Mouse (Mus musculus): ENCODE data around the gene Nadsyn1. TPM values are rescaled to one million over a fixed set of nuclear protein-coding genes. Genes with fewer than 3 reads are reported as not detected.

Gene Nadsyn1
- 1 to 10 TPM; 3.6 to 3.9 TPM for total RNA-seq (2021)
- long read RNA-seq, experiment 1, partial matches to known transcripts = 1 of 4 reads
- long read RNA-seq, experiment 1, other reads (novel, unspliced or antisense) = 2 of 4 reads
- long read RNA-seq, experiment 2, partial matches to known transcripts = 3 of 3 reads
- long read RNA-seq, experiment 2, other reads (novel, unspliced or antisense) = 0 of 3 reads

DNA sequence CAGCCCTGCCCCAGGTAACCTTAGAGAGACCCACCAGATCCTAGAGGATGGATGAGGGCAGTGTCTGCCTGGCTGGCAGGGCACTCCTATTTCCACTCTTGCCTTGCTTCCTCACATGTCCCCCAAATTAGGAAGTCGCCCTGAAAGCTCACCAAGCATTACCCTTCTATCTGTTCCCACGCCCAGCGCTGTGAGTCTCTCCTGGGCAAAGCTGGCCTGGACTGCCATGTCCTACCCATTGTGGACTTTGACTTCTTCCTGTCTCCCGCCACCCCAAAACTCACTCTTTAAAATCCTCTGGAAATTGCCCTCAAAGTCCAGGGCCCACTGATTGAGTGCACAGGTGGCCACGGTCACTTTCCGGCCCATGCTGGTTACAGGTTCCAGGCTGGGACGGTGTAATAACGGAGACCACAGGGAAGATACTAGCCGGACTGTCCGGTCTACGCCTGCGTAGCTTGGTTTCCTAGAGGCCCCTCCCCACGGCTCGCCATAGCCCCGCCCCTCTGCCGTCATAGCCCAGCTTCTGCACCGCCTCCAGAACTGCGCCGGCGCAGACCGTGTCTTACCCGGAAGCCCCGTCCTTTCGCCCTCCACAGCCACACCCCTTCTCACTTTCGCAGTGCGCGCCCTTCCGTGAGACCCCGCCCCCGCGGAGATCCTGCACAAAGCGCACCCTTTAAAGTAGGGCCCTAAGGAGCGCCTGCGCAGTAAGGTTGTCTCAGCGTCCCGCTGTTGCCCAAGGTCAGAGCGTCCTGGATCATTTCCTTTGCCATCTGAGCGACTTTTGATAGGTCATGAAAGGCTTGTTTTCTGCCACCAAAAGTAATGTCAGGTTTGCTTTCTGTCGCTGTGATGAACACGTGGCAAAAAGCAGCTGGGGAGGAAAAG is at the start of gene Nadsyn1, which contains the start of gene Dhcr7:
Nadsyn1 (minus strand) TSS at position 475 of the 891 bp plus-strand sequence.
Dhcr7 (plus strand) TSS at position 771 of the 891 bp plus-strand sequence.
- peak; percentile 98 to 100 for DNase-seq
- intact Hi-C loops (cut with DNase I) = no loop called here

DNA sequence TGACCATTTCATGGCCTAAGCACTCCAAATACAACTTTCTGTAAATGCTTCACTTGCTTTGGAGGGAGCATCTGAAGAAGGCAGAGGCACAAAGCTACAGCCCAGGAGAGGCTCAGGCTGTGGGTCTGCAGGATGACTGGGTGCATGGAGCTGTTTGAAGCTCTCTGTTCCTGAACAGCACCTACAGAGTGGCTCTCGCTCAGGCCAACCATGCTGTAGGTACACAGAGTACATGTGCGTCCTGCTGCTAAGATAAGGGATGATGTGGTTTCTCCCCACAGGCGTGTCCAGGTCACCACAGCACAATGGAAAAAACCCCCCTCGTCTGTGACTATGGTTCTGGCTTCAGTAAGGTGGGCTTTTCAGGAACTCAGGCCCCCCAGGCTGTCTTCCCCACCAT is 46.2 kb upstream of the Nadsyn1 start:
- intact Hi-C loops (cut with DNase I) = no loop called here
- no peak for DNase-seq

DNA sequence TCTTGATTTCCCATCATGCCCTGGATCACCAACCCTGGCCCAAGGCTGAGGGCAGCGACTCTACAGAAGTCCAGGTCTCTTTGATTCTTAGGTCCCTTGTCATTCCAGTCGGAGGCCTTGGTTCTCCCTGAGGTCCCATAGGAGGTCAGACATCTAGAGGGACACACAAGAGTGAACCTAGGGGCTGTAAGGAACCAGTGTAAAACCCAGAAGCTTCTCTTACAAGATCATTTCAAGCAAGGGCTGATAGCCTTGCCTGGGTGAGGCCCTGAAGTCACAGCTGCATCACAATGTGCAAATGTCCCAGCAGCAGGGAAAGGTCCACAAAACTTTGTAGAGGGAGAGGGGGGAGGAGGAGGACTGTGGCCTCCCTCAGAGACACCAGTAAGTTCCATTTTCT is 43.9 kb upstream of the Nadsyn1 start, which contains the start of gene Gm498:
Gm498 (plus strand) TSS at position 301 of the 400 bp plus-strand sequence.
- intact Hi-C loops (cut with DNase I) = no loop called here
- DNase-seq = no peak

DNA sequence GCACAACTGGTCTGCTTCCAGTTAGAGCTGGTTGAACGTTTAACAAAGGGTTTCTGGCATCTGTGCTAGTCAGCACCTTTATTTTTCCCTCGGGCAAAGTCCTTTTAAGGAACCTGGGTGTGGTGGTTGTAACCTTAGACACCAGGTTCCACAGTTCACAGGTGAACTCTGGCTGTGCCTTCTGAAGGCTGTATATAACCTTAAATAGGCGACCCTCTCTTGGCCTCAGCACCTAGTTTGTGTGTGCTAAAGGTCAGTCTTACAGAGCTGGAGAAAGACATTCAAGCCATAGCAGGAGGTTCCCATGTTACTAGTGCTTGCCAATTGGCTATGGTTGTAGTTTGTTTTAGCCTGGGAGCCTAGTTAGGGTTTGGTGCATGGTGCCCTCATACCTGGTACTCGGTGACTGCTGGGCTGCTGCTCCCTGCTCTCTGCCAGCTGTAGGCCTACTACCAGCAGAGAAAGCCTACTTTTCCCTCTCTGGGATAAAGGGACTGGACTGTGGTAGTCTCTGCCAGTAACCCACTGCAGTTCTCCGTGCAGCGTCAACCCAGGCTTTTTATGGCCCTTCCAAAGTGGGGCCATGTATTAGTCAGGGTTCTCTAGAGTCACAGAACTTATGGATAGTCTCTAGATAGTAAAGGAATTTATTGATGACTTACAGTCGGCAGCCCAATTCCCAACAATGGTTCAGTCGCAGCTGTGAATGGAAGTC is 26.3 kb upstream of the Nadsyn1 start:
- intact Hi-C loops (cut with DNase I) = no loop called here
- DNase-seq = no peak

DNA sequence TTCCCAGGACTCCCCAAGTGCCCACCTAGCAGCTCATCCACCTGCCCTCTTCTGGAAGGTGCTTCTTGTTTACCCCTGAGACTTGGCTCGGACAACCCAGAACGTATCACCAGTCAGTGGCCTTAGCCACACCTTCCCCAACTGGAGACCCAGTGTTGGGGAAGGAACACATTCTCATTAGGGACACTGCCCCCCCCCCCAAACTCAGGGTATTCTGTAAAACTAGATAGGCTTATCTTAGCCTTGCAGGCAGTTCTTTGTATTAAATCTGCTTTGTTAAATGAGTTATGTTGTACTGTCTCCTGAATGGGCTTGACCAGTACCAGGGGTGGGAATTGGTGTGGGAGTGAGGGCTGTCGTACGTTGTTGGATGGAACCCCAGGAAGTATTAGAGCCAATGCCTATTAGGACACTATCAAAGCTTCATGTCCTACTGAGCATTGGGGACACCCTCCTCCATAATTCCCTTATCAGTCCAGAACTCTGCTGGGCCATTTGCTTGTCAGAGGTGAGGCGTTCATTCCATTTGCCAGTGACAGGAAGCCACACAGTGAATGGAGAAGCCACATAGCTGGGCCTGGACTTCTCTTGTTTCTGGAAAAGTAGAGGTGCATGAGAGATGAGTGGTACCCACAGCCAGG is 25.6 kb upstream of the Nadsyn1 start:
- no peak for DNase-seq
- intact Hi-C loops (cut with DNase I) = no loop called here

DNA sequence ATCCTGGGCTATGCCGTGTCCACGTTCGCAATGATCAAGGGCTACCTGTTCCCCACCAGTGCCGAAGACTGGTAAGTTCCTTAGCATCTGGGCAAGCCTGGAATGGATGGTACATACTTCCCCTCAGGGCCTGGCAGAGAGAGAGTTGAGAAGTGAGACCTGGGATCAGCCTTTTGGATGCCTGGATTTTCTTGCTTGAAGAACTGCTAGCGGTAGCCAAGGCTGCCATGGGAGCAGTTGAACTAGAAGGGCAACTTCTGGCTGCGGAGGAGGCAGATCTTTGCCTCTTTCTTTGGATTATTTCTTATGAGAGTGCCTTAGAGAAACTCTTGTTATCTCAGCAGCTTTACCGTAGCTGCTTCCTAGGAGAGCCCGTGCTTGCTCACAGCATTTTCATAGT is 18.7 kb upstream of the Nadsyn1 start:
- intact Hi-C loops (cut with DNase I) = no loop called here
- DNase-seq = no peak

DNA sequence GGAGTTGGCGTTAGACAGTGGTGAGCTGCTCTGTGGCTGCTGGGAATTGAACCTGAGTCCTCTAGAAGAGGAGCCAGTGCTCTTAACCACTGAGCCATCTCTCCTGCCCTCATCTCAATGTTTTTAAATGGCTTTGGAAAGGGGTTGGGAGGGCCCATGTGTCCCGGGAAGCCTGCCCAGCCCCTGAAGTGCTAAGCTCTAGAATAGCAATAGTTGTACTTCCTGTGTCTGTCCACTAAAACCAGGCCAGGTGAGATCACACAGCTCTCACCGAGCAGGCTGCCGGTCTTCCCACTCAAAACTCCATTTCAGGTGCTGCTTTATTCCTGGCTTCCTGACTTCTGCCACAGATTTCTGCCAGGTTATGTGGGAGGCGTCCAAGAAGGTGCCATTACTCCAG is 17.5 kb upstream of the Nadsyn1 start:
- no peak for DNase-seq
- intact Hi-C loops (cut with DNase I) = no loop called here

DNA sequence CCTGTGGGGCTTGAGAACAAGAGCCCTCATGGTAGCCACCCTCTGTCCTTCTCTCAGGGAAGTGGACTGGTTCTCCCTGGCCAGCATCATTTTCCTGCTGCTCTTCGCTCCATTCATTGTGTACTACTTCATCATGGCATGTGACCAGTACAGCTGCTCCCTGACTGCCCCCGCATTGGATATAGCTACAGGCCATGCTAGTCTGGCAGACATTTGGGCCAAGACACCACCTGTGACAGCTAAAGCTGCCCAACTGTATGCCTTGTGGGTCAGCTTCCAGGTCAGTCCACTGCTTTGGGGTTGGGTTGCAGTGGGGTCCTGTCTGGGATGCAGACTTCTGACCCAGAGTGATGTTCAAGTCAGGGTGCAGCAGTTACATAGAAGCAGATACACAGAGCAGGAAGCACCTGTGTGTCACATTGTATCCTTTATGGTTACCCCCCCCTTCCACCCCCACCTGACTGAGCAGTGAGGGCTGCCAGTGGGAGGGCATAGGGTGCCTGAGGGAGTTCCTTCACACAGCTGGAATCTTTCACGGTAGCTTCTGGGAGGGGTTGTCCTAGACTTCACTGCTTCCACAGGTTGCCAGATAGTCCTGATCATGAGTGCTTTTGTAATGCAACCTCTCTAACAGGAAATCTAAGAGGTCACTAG is 15.2 kb upstream of the Nadsyn1 start:
- intact Hi-C loops (cut with DNase I) = loop anchor here (10.0 kb wide), 1 partner anchor 237 kb away; no protein-coding TSS in a partner anchor

DNA sequence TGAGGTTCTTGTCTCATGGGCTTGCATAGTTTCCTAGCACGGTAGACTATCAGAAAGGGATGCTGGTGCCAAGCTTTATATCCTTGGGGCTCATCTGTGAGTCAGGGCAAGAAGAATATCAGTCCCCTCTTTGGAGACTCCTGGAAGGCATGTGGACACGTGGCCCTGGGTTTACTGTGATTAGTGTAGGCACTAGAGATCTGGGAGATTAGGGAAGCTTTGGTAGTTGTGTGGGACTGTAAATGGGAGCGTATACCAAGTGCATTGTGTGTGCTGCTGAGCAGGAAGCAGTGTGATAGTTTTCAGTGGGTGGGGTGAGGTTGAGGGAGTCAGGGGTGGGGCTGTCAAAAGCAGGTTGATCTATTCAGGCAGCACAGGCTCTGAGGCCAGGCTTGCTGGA is 12.3 kb upstream of the Nadsyn1 start:
- intact Hi-C loops (cut with DNase I) = loop anchor here (10.0 kb wide), 1 partner anchor 240 kb away; no protein-coding TSS in a partner anchor
- no peak for DNase-seq

More for the DNA sequence above, 15.2 kb upstream of the Nadsyn1 start:
- no peak for DNase-seq

DNA sequence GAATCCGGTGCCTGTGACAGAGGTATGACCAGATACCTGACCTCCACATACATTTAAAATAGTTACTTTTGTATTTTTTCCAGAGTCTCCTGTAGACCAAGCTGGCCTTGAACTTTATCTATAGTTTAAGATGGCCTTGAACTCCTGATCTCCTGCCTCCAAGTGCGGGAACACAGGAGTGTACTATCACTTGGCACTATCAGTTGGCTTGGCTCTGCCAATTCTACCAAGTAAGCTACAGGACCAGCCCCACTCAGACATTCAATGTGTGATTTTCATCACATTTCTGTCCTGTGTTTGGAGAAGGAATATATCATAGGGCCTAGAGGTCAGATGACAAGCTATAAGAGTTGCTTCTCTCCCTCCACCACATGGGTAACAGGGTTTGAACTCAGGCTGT is 11.7 kb upstream of the Nadsyn1 start:
- intact Hi-C loops (cut with DNase I) = loop anchor here (10.0 kb wide), 1 partner anchor 240 kb away; no protein-coding TSS in a partner anchor
- DNase-seq = no peak

DNA sequence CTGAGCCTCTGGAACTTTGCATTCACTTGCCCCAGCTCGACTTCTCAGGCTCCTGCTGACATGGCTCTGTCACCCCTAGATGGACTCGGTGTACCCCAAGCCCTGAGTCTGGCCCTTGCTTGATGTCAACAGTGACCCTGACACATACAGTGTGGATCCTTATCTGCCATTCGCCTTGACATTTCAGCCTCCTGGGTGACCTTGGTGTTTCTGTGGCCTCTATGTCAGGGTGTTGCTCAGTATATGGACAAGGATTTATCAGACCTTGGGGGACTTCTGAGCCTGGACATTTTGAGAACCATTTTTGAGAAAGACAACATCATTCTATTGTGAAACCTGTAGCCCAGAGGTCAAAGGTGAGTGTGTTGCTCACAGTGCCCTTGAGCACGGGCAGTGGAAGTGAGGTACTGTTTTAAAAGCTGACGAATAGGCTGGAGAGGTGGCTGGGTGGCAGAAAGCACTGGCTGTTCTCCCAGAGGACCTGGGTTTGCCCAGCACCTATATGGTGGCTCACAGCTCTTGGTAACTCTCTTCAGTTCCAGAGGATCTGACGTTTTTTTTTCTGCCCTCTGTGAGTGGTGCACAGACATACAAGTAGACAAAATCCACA is 11.0 kb upstream of the Nadsyn1 start:
- intact Hi-C loops (cut with DNase I) = loop anchor here (10.0 kb wide), 1 partner anchor 241 kb away; no protein-coding TSS in a partner anchor
- DNase-seq = no peak

DNA sequence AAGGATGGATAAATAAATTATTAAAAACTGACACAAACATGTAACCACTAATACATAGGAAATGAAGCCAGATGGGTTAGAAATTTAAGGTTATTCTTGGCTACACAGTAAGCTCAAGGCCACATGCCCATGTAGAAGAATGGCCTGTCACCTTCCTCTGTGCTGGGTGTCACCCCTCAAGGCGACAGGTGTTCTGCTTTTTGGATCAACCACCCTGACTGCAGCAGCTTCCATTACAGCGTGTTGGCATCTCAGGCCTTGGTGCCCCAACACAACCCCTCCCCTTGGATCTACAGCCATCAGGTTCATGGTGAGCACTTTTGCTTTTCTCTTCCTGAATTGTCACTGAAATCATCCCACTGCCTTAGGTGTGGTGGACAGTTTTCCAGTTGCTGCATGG is 10.0 kb upstream of the Nadsyn1 start:
- intact Hi-C loops (cut with DNase I) = loop anchor here (10.0 kb wide), 1 partner anchor 242 kb away; no protein-coding TSS in a partner anchor
- DNase-seq = no peak

DNA sequence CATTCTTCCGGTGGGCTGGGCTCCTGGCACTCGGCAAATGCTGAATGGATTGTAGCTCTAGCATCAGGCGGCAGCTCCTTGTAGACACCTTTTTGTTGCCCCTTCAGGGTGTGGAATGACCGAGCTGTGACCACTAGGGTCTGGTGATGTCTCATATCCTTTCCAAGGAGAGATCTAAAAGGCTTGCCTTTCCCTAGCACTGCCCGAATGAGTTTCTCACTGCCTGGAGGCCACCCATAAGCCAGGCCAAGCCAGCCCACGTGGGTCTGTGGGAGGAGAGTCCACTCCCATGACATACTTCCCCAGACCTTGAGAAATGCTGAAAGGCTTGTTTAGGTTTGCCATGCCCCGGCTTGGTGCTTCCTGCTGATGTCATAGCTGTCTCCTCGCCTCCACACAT is 9.5 kb upstream of the Nadsyn1 start:
- no peak for DNase-seq
- intact Hi-C loops (cut with DNase I) = loop anchor here (10.0 kb wide), 1 partner anchor 243 kb away; no protein-coding TSS in a partner anchor

DNA sequence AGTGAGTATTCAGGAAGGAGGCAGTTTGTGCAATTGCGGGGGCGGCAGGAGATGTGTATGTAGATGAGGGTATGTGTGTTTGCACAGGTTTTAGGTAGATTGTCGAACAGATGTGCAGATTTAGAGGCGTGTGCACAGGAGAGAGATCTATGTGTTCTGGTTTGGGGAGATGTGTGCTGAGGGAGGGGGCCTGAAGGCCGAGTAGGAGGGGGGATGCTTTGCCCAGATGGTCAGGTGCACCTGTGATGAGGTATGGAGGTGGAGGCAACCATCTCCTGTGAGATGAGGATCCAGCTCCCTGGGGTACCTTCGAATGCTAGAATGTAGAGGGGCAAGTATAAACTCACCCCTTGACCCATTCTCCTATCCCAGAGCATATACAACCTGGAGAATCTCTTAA is 7.8 kb upstream of the Nadsyn1 start:
- intact Hi-C loops (cut with DNase I) = loop anchor here (1.0 to 10.0 kb wide), 2 partner anchors 77 to 244 kb away; no protein-coding TSS in a partner anchor

DNA sequence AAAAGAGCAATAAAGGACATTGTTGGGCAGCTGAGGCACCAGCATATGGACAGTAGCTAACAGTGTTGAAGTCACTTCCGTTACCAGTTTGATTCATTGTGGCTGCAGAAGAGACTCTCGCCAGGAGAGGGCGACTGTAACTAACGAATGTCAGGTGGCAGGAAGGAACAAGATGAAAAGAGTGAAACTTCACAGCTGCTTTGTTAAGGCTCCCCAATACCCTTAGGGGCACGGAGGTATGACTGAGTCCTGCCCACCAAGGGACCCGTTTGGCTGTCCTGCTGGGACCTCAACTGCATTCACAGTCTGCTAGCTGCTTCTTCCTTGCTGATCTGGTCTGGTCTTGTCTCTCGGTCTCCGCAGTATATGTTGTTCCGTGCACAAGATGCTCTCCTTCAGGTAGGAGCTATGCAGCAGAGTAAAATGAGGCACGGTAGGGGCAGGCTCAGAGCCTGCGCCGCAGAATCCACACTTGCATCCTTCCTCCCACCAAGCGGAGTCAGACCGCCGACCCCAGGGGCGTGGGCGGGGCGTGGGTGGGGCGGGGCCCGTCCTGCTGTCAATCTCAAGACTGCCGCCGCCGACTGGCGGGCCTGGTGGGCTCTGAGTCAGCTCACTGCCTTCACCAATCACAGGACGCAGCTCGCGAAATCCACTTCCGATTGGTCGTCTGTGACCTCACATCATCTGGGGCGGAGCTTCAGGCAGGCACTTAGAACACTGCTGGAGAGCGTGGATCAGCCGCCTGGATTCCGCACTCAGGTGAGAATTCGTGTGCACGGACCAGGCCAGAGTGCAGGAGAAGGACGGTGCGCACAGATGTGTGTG is 7.1 kb upstream of the Nadsyn1 start:
- intact Hi-C loops (cut with DNase I) = loop anchor here (1.0 to 10.0 kb wide), 2 partner anchors 78 to 245 kb away; no protein-coding TSS in a partner anchor
- DNase-seq = peak; percentile 84 to 90

More for the DNA sequence above, 7.8 kb upstream of the Nadsyn1 start:
- no peak for DNase-seq

DNA sequence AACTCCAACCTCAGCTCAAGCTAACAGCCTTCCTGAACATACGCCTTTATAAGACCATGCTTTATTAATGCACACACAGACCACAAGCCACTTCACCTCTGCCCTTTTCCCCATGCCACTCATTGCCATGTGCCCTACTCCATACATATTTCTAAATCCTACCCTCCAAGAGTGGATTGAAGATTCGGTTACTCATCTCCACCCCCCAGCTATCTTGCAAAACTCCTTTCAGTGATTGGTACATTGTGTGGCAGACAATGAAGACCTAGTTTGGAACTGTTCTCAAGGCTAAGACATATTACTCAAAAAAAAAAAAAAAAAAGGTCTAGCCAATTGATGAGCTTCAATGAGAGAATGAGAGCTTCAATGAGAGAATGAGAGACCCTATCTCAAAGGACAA is 4.3 kb upstream of the Nadsyn1 start:
- DNase-seq = no peak
- intact Hi-C loops (cut with DNase I) = no loop called here

DNA sequence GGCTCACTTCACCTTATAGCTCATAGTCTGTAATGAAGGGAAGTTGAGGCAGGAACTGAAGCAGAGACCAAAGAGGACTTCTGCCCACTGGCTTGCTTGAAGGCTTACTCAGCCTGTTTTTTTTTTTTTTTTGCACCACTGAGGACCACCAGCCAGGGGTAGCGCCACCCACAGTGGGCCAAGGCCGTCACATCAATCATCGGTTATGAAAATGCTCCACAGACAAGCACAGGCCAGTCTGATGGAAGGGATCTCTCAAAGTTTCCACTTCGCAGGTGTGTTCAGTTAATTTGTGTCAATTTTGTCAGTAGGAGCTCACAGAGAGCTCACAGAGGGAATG is 587 bp upstream of the Nadsyn1 start:
- intact Hi-C loops (cut with DNase I) = no loop called here

DNA sequence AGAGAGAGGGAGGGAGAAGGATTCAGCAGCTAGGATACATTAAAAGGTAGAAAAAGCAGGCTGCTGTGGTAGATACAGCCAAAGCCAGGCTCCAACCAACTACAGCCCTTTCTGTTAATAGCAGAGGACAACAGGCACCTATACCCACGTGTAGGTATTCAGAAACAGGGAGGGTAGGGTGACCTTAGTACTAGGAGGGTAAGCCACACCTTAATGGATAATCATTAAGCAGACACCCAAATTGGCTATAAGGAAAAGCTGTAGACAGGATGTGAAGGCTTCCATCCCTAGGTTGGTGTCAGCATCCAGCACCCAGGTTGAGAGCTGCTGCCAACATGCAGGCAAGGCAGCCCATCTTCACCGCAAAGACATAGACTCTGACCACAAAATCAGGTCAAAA is 1.4 kb downstream of the Nadsyn1 start:
- no peak for DNase-seq
- intact Hi-C loops (cut with DNase I) = no loop called here

More for the DNA sequence above, 587 bp upstream of the Nadsyn1 start:
- DNase-seq = no peak
